Mouse (Mus musculus) hindbrain, embryonic 13.5 days (tissue): ENCODE results near the gene Nfib. TPM values are rescaled to one million over a fixed set of nuclear protein-coding genes. Genes with fewer than 3 reads are reported as not detected.

Experiments
- ATAC-seq: fragments of 200-750 bp; cut with Nextera tagmentation; 2 replicates; pipeline ENCODE4 v1.8.0; 2017; ENCODE audit warnings: moderate TSS enrichment; ENCODE audit not compliant: low FRiP score
- H3K27ac ChIP-seq: fragments of 300-500 bp; sonication (generic); 2 replicates; pipeline ENCODE4 v1.5.1; 2015; ENCODE audit warnings: inconsistent platforms, mild to moderate bottlenecking, moderate library complexity
- H3K27me3 ChIP-seq: fragments of 300-500 bp; sonication (generic); 2 replicates; pipeline ENCODE4 v1.6.1; 2015; ENCODE audit warnings: mild to moderate bottlenecking, inconsistent platforms
- H3K36me3 ChIP-seq: fragments of 300-500 bp; sonication (generic); 2 replicates; pipeline ENCODE4 v1.6.1; 2015; ENCODE audit warnings: mild to moderate bottlenecking, inconsistent platforms
- H3K4me1 ChIP-seq: fragments of 300-500 bp; sonication (generic); replicated peaks from 2 replicates; pipeline ENCODE4 v1.6.1; 2015; ENCODE audit warnings: inconsistent platforms
- H3K4me2 ChIP-seq: fragments of 300-500 bp; sonication (generic); 2 replicates; pipeline ENCODE4 v1.6.1; 2015; ENCODE audit warnings: inconsistent platforms, mild to moderate bottlenecking, moderate library complexity
- H3K4me3 ChIP-seq: fragments of 300-500 bp; sonication (generic); 2 replicates; pipeline ENCODE4 v1.5.1; 2015; ENCODE audit warnings: mild to moderate bottlenecking, inconsistent platforms
- H3K9ac ChIP-seq: fragments of 300-500 bp; sonication (generic); 2 replicates; pipeline ENCODE4 v1.6.1; 2015; ENCODE audit warnings: mild to moderate bottlenecking, inconsistent platforms
- H3K9me3 ChIP-seq: fragments of 300-500 bp; sonication (generic); 2 replicates; pipeline ENCODE4 v1.6.1; 2016; ENCODE audit warnings: inconsistent platforms
- WGBS: fragments of 180-500 bp; shearing (Covaris S2); methylation state at CpG from one replicate; pipeline ENCODE4 v1.1.7; 2015; 5-methylcytosine and 5-hydroxymethylcytosine counted together
- polyA plus RNA-seq: library from polyadenylated mRNA; unstranded; fragments of >200 nt; fragmentation: Nextera tagmentation; extraction: Ambion mirVana; gene quantifications from 2 replicates; pipeline ENCODE4 v1.2.1, GENCODE M21; 2015

The Nfib gene
- polyA plus RNA-seq, 1 experiment from 2014 or later = 107 TPM

- H3K4me3 ChIP-seq = no peak overlapping the region
- peak overlapping the region; percentile 72 for H3K27ac ChIP-seq
- H3K4me2 ChIP-seq = no peak overlapping the region
- H3K9ac ChIP-seq = no peak overlapping the region
- peak; percentile 82 for ATAC-seq
- WGBS = 5% methylated on average over 4 of the region's 4 CpGs
- H3K9me3 ChIP-seq = no peaks in the 10 kb centered on the region
- peaks cover 25% of the 10 kb centered on the region for H3K4me1 ChIP-seq
- 0 out of 2 replicates have a peak, but pooled peaks cover 1% of the 10 kb centered on the region for H3K36me3 ChIP-seq
- H3K27me3 ChIP-seq = no peaks in the 10 kb centered on the region
These were observed 360.8 kb downstream of the Nfib start for GRCm38 (mm10) chr4:82344787-82345186.

- Histone ChIP-seq H3K27ac (peak overlapping the region; percentile 72), H3K9ac (no peak overlapping the region), H3K4me2 (no peak overlapping the region), H3K4me1 (peaks cover 25% of the 10 kb centered on the region), H3K27me3 (no peaks in the 10 kb centered on the region), H3K4me3 (no peak overlapping the region), H3K9me3 (no peaks in the 10 kb centered on the region), H3K36me3 (no peaks in the 10 kb centered on the region)
- WGBS = 59% methylated on average over 6 of the region's 6 CpGs
- ATAC-seq = no peak
These were observed 361.3 kb downstream of the Nfib start for GRCm38 (mm10) chr4:82344224-82344623.

- Histone ChIP-seq H3K27me3 (no peaks in the 10 kb centered on the region), H3K4me3 (no peak overlapping the region), H3K9me3 (no peaks in the 10 kb centered on the region), H3K27ac (peak overlapping the region; percentile 30; the same call in 1 of the 2 replicates), H3K4me1 (peaks cover 21% of the 10 kb centered on the region), H3K4me2 (no peak overlapping the region), H3K36me3 (no peaks in the 10 kb centered on the region), H3K9ac (no peak overlapping the region)
- 91% methylated on average over 6 of the region's 6 CpGs for WGBS
- ATAC-seq = no peak
These were observed 366.6 kb downstream of the Nfib start for GRCm38 (mm10) chr4:82338930-82339329.

GRCm38 (mm10) chr4:82338481-82338880 lies 367.1 kb downstream of the Nfib start:
- 78% methylated on average over 3 of the region's 3 CpGs for WGBS
- 0 out of 2 replicates have a peak overlapping the region, but pooled peaks have one; percentile 30 for H3K27ac ChIP-seq
- no peak overlapping the region for H3K4me2 ChIP-seq
- H3K4me3 ChIP-seq = no peak overlapping the region
- no peak for ATAC-seq
- H3K27me3 ChIP-seq = no peaks in the 10 kb centered on the region
- no peaks in the 10 kb centered on the region for H3K9me3 ChIP-seq
- H3K36me3 ChIP-seq = no peaks in the 10 kb centered on the region
- H3K4me1 ChIP-seq = peaks cover 18% of the 10 kb centered on the region
- H3K9ac ChIP-seq = no peak overlapping the region

- Histone ChIP-seq H3K36me3 (no peaks in the 10 kb centered on the region), H3K27ac (no peak overlapping the region), H3K4me3 (no peak overlapping the region), H3K9me3 (no peaks in the 10 kb centered on the region), H3K4me2 (no peak overlapping the region), H3K4me1 (peaks cover 17% of the 10 kb centered on the region), H3K9ac (no peak overlapping the region), H3K27me3 (no peaks in the 10 kb centered on the region)
- ATAC-seq = 0 out of 2 replicates have a peak, but pooled peaks have one; percentile 36
- WGBS = 67% methylated on average over 11 of the region's 11 CpGs
These were observed 368.6 kb downstream of the Nfib start for GRCm38 (mm10) chr4:82336951-82337381.

- H3K4me1 ChIP-seq = peaks cover 11% of the 10 kb centered on the region
- no peak for ATAC-seq
- H3K36me3 ChIP-seq = no peaks in the 10 kb centered on the region
- no peak overlapping the region for H3K27ac ChIP-seq
- no peak overlapping the region for H3K4me2 ChIP-seq
- H3K27me3 ChIP-seq = no peaks in the 10 kb centered on the region
- 80% methylated on average over 4 of the region's 4 CpGs for WGBS
- H3K9ac ChIP-seq = no peak overlapping the region
- H3K4me3 ChIP-seq = no peak overlapping the region
- no peaks in the 10 kb centered on the region for H3K9me3 ChIP-seq
These were observed 370.2 kb downstream of the Nfib start for GRCm38 (mm10) chr4:82335266-82335865.

- ATAC-seq = no peak
- H3K4me1 ChIP-seq = peaks cover 6% of the 10 kb centered on the region
These were observed 372.1 kb downstream of the Nfib start for GRCm38 (mm10) chr4:82333413-82333812.

GRCm38 (mm10) chr4:82330095-82330494 lies 375.5 kb downstream of the Nfib start:
- H3K9ac ChIP-seq = no peak overlapping the region

More at GRCm38 (mm10) chr4:82333413-82333812, 372.1 kb downstream of the Nfib start:
- 91% methylated on average over 3 of the region's 3 CpGs for WGBS
- no peak overlapping the region for H3K9ac ChIP-seq
- H3K27ac ChIP-seq = no peak overlapping the region
- H3K9me3 ChIP-seq = no peaks in the 10 kb centered on the region
- no peak overlapping the region for H3K4me3 ChIP-seq
- H3K4me2 ChIP-seq = no peak overlapping the region
- H3K27me3 ChIP-seq = no peaks in the 10 kb centered on the region
- no peaks in the 10 kb centered on the region for H3K36me3 ChIP-seq

GRCm38 (mm10) chr4:82326140-82326529 lies 379.4 kb downstream of the Nfib start:
- no peak for ATAC-seq
- WGBS = 44% methylated on average over 3 of the region's 3 CpGs
- Histone ChIP-seq H3K36me3 (peaks cover 15% of the 10 kb centered on the region; the same call in 1 of the 2 replicates), H3K4me1 (no peaks in the 10 kb centered on the region; the same call in 1 of the 2 replicates), H3K27ac (no peak overlapping the region), H3K9ac (no peak overlapping the region), H3K4me2 (no peak overlapping the region), H3K27me3 (no peaks in the 10 kb centered on the region), H3K4me3 (no peak overlapping the region), H3K9me3 (no peaks in the 10 kb centered on the region)

More at GRCm38 (mm10) chr4:82330095-82330494, 375.5 kb downstream of the Nfib start:
- Histone ChIP-seq H3K27me3 (no peaks in the 10 kb centered on the region), H3K4me1 (no peaks in the 10 kb centered on the region; the same call in 1 of the 2 replicates), H3K4me2 (no peak overlapping the region), H3K9me3 (no peaks in the 10 kb centered on the region), H3K27ac (no peak overlapping the region), H3K36me3 (0 out of 2 replicates have a peak, but pooled peaks cover 5% of the 10 kb centered on the region), H3K4me3 (no peak overlapping the region)
- no peak for ATAC-seq
- WGBS = 89% methylated on average over 4 of the region's 4 CpGs

- no peaks in the 10 kb centered on the region for H3K27me3 ChIP-seq
- H3K36me3 ChIP-seq = peaks cover 15% of the 10 kb centered on the region; the same call in 1 of the 2 replicates
- H3K4me3 ChIP-seq = no peak overlapping the region
- ATAC-seq = no peak
- H3K9me3 ChIP-seq = no peaks in the 10 kb centered on the region
- H3K4me1 ChIP-seq = no peaks in the 10 kb centered on the region; the same call in 1 of the 2 replicates
- no peak overlapping the region for H3K27ac ChIP-seq
- H3K9ac ChIP-seq = no peak overlapping the region
- 65% methylated on average over 6 of the region's 6 CpGs for WGBS
- H3K4me2 ChIP-seq = no peak overlapping the region
These were observed 380.0 kb downstream of the Nfib start for GRCm38 (mm10) chr4:82325409-82326139.

GRCm38 (mm10) chr4:82324977-82325376 lies 380.6 kb downstream of the Nfib start:
- H3K9ac ChIP-seq = no peak overlapping the region
- peaks cover 4% of the 10 kb centered on the region; the same call in 1 of the 2 replicates for H3K4me1 ChIP-seq
- ATAC-seq = no peak
- no peaks in the 10 kb centered on the region for H3K9me3 ChIP-seq
- peaks cover 17% of the 10 kb centered on the region; the same call in 1 of the 2 replicates for H3K36me3 ChIP-seq
- no peak overlapping the region for H3K4me2 ChIP-seq
- no peak overlapping the region for H3K4me3 ChIP-seq
- H3K27me3 ChIP-seq = no peaks in the 10 kb centered on the region
- H3K27ac ChIP-seq = no peak overlapping the region
- WGBS = 75% methylated on average over 3 of the region's 3 CpGs

- Histone ChIP-seq H3K27me3 (no peaks in the 10 kb centered on the region), H3K27ac (no peak overlapping the region), H3K4me3 (no peak overlapping the region), H3K36me3 (peaks cover 14% of the 10 kb centered on the region; the same call in 1 of the 2 replicates), H3K4me1 (peaks cover 4% of the 10 kb centered on the region), H3K9ac (no peak overlapping the region), H3K9me3 (no peaks in the 10 kb centered on the region), H3K4me2 (no peak overlapping the region)
- no peak for ATAC-seq
- 84% methylated on average over 4 of the region's 4 CpGs for WGBS
These were observed 384.5 kb downstream of the Nfib start for GRCm38 (mm10) chr4:82321008-82321407.
